Mouse (Mus musculus) lung, postnatal 4 days (tissue): ENCODE measurements at regions not wholly inside any gene's neighbourhood (a gene's known extent, or its start where the extent isn't known, plus 50 kb on each side); places are given as distances from the start of the nearest gene placed in this dataset.

Experiments
- DNase-seq, 2 experiments: peaks; one replicate each; pipeline ENCODE4 v3.0.0; 2021

- peak in 1 of 2 experiments; percentile 28 for DNase-seq
Measured at GRCm38 (mm10) chr6:17226483-17226882, 54.5 kb upstream of the Cav2 start.
